ENCODE assay signal across 8 mouse cellular contexts in genomic region chr1:63112865-63113261, GRCm38 (mm10). TPM values are rescaled to one million over a fixed set of nuclear protein-coding genes. Genes with fewer than 3 reads are reported as not detected.
DNase-seq lines count a peak whose midpoint lies in the region; ATAC-seq and TF ChIP-seq lines count a peak whose summit lies in the region.

No protein-coding gene starts in this region.

- H3K27me3 ChIP-seq in forebrain, embryonic 12.5 days, result no peaks in the 10 kb centered on the region
- no peaks in the 10 kb centered on the region for H3K27me3 ChIP-seq in hindbrain, embryonic 10.5 days (ENCODE audit: insufficient read depth, poor library complexity, severe bottlenecking)
- no peaks in the 10 kb centered on the region for H3K27me3 ChIP-seq in limb, embryonic 14.5 days (ENCODE audit: control insufficient read depth, insufficient read depth, low read length)
- no peaks in the 10 kb centered on the region for H3K27me3 ChIP-seq in midbrain, embryonic 15.5 days (replicated peaks)
- no peaks in the 10 kb centered on the region for H3K27me3 ChIP-seq in stomach, embryonic 16.5 days (ENCODE audit: control insufficient read depth, insufficient read depth, low read length)

- peak; percentile 17 for DNase-seq in frontal cortex, postnatal 14 days (ENCODE audit: low spot score in 2 of 2)
- no peak for DNase-seq in frontal cortex, adult 2 months (ENCODE audit: extremely low spot score in 1 of 2, low spot score in 1 of 2)
- DNase-seq in c-Kit-positive CD71-positive TER-119-positive erythroid progenitor cells, embryonic 14.5 days (ENCODE audit: low spot score), result peak; percentile 38
- DNase-seq in hindbrain, embryonic 10.5 days (ENCODE audit: low spot score), result peak; percentile 54
- DNase-seq in limb, embryonic 14.5 days (ENCODE audit: low spot score), result peak; percentile 11

- peak overlapping the region; percentile 99 for H3K4me3 ChIP-seq in forebrain, embryonic 12.5 days (replicated peaks)
- H3K4me3 ChIP-seq in hindbrain, embryonic 10.5 days, result peak overlapping the region; percentile 97
- H3K4me3 ChIP-seq in limb, embryonic 14.5 days (replicated peaks; ENCODE audit: low read length), result peak overlapping the region; percentile 89
- peak overlapping the region; percentile 92 for H3K4me3 ChIP-seq in midbrain, embryonic 15.5 days
- H3K4me3 ChIP-seq in stomach, embryonic 16.5 days (replicated peaks; ENCODE audit: low read length), result peak overlapping the region; percentile 89

- H3K36me3 ChIP-seq in forebrain, embryonic 12.5 days (replicated peaks), result 0 out of 2 replicates have a peak, but pooled peaks cover 3% of the 10 kb centered on the region
- H3K36me3 ChIP-seq in hindbrain, embryonic 10.5 days, result peaks cover 13% of the 10 kb centered on the region
- H3K36me3 ChIP-seq in limb, embryonic 14.5 days (ENCODE audit: control insufficient read depth, insufficient read depth, low read length), result no peaks in the 10 kb centered on the region
- no peaks in the 10 kb centered on the region for H3K36me3 ChIP-seq in midbrain, embryonic 15.5 days (replicated peaks)
- 0 out of 2 replicates have a peak, but pooled peaks cover under 1% of the 10 kb centered on the region for H3K36me3 ChIP-seq in stomach, embryonic 16.5 days (ENCODE audit: control insufficient read depth, insufficient read depth, low read length)

- ATAC-seq in forebrain, embryonic 12.5 days (ENCODE audit: low FRiP score), result 0 out of 2 replicates have a peak, but pooled peaks have one; percentile 2
- ATAC-seq in limb, embryonic 14.5 days (ENCODE audit: low FRiP score, low read depth), result no peak
- ATAC-seq in midbrain, embryonic 15.5 days (replicated peaks), result peak; percentile 19; the same call in 1 of the 2 replicates
- peak; percentile 22; the same call in 1 of the 2 replicates for ATAC-seq in stomach, embryonic 16.5 days (ENCODE audit: insufficient read depth, low FRiP score)

- H3K4me2 ChIP-seq in forebrain, embryonic 12.5 days, result peak overlapping the region; percentile 88
- peak overlapping the region; percentile 66 for H3K4me2 ChIP-seq in limb, embryonic 14.5 days (replicated peaks; ENCODE audit: low read depth, low read length, severe bottlenecking)
- peak overlapping the region; percentile 67 for H3K4me2 ChIP-seq in midbrain, embryonic 15.5 days
- peak overlapping the region; percentile 77 for H3K4me2 ChIP-seq in stomach, embryonic 16.5 days (ENCODE audit: low read depth, low read length)

- peak overlapping the region; percentile 100 for H3K9ac ChIP-seq in forebrain, embryonic 12.5 days
- peak overlapping the region; percentile 100 for H3K9ac ChIP-seq in limb, embryonic 14.5 days (ENCODE audit: low read depth, low read length, severe bottlenecking)
- peak overlapping the region; percentile 96 for H3K9ac ChIP-seq in midbrain, embryonic 15.5 days
- peak overlapping the region; percentile 100 for H3K9ac ChIP-seq in stomach, embryonic 16.5 days (ENCODE audit: low read length)

- H3K4me1 ChIP-seq in forebrain, embryonic 12.5 days, result peaks cover 43% of the 10 kb centered on the region
- H3K4me1 ChIP-seq in hindbrain, embryonic 10.5 days (replicated peaks), result peaks cover 46% of the 10 kb centered on the region
- peaks cover 14% of the 10 kb centered on the region for H3K4me1 ChIP-seq in limb, embryonic 14.5 days (ENCODE audit: control insufficient read depth, insufficient read depth, low read length)
- peaks cover 45% of the 10 kb centered on the region for H3K4me1 ChIP-seq in midbrain, embryonic 15.5 days
- H3K4me1 ChIP-seq in stomach, embryonic 16.5 days (ENCODE audit: control insufficient read depth, insufficient read depth, low read length), result peaks cover 27% of the 10 kb centered on the region

- H3K9me3 ChIP-seq in forebrain, embryonic 12.5 days, result no peaks in the 10 kb centered on the region
- no peaks in the 10 kb centered on the region for H3K9me3 ChIP-seq in hindbrain, embryonic 10.5 days
- no peaks in the 10 kb centered on the region for H3K9me3 ChIP-seq in limb, embryonic 14.5 days (ENCODE audit: control insufficient read depth, low read length)
- H3K9me3 ChIP-seq in midbrain, embryonic 15.5 days, result no peaks in the 10 kb centered on the region
- no peaks in the 10 kb centered on the region for H3K9me3 ChIP-seq in stomach, embryonic 16.5 days (replicated peaks; ENCODE audit: control insufficient read depth, low read length)

- 3% methylated on average over 11 of the region's 11 CpGs for WGBS in forebrain, embryonic 12.5 days
- WGBS in hindbrain, embryonic 10.5 days, result 6% methylated on average over 11 of the region's 11 CpGs
- WGBS in limb, embryonic 14.5 days, result 4% methylated on average over 11 of the region's 11 CpGs
- 3% methylated on average over 11 of the region's 11 CpGs for WGBS in midbrain, embryonic 15.5 days
- WGBS in stomach, embryonic 16.5 days, result 3% methylated on average over 11 of the region's 11 CpGs

- TF ChIP-seq POLR2A in limb, embryonic 14.5 days (IDR thresholded peaks at IDR 0.05; ENCODE audit: borderline replicate concordance, extremely low read depth, insufficient read depth, insufficient read length), result no peak

- H3K27ac ChIP-seq in forebrain, embryonic 12.5 days, result peak overlapping the region; percentile 98
- H3K27ac ChIP-seq in hindbrain, embryonic 10.5 days, result peak overlapping the region; percentile 100
- peak overlapping the region; percentile 100 for H3K27ac ChIP-seq in limb, embryonic 14.5 days (replicated peaks; ENCODE audit: low read depth, low read length)
- peak overlapping the region; percentile 96 for H3K27ac ChIP-seq in midbrain, embryonic 15.5 days
- H3K27ac ChIP-seq in stomach, embryonic 16.5 days (ENCODE audit: low read length), result peak overlapping the region; percentile 100

RNA-seq across cellular contexts. Expression of gene Ino80d, which starts 1.6 kb away (rescaled TPM):
- polyA plus RNA-seq in frontal cortex, adult 2 months (2012; rRNA removed), result 9.0 and 9.7 TPM in 2 replicates
- 11.0 and 12.4 TPM in 2 replicates for polyA plus RNA-seq in forebrain, embryonic 12.5 days (2016; fragmentation: Nextera tagmentation; extraction: Ambion mirVana)
- polyA plus RNA-seq in hindbrain, embryonic 10.5 days (2016; fragmentation: Nextera tagmentation; extraction: Ambion mirVana), result 9.6 and 12.3 TPM in 2 replicates
- polyA plus RNA-seq in limb, embryonic 14.5 days (2012; rRNA removed), result 10.2 and 12.1 TPM in 2 replicates
- 10.5 and 13.3 TPM in 2 replicates for polyA plus RNA-seq in limb, embryonic 14.5 days (2014; fragmentation: Nextera tagmentation; extraction: Ambion mirVana)
- 10.3 and 12.7 TPM in 2 replicates for polyA plus RNA-seq in midbrain, embryonic 15.5 days (2015; fragmentation: Nextera tagmentation; extraction: Ambion mirVana)
- 8.0 and 10.5 TPM in 2 replicates for polyA plus RNA-seq in stomach, embryonic 16.5 days (2015; fragmentation: Nextera tagmentation; extraction: Ambion mirVana)

Comparison
In these comparisons a context has a peak if more than half of its experiments do, and no peak if none do; other contexts are left out.
1. DNase-seq: peak in frontal cortex, postnatal 14 days (2 of 2), c-Kit-positive CD71-positive TER-119-positive erythroid progenitor cells, embryonic 14.5 days (single experiment), hindbrain, embryonic 10.5 days (single experiment) and limb, embryonic 14.5 days (single experiment); none in frontal cortex, adult 2 months (0 of 2).
2. Peak in every context shown above with its lines, with median percentiles within 50 percentile points of each other: H3K27ac ChIP-seq, H3K4me2 ChIP-seq, H3K4me3 ChIP-seq and H3K9ac ChIP-seq.